Mouse (Mus musculus): ENCODE data around the gene Slc16a11. TPM values are rescaled to one million over a fixed set of nuclear protein-coding genes. Genes with fewer than 3 reads are reported as not detected.
A peak's percentile ranks its signal among the peaks of the same experiment; 100 is the strongest.

Gene Slc16a11
- polyA plus RNA-seq, 1 experiment from 2014 or later: 2.9 TPM

GRCm38 (mm10) chr11:70208778-70209388 lies 3.7 kb upstream of the Slc16a11 start:
- Histone ChIP-seq H3K4me2 (replicated peaks) (no peak overlapping the region), H3K9me3 (no peaks in the 10 kb centered on the region), H3K4me3 (replicated peaks) (no peak overlapping the region), H3K9ac (no peak overlapping the region), H3K4me1 (replicated peaks) (peaks cover 4% of the 10 kb centered on the region), H3K27me3 (replicated peaks) (peaks cover 7% of the 10 kb centered on the region), H3K27ac (no peak overlapping the region), H3K36me3 (no peaks in the 10 kb centered on the region)
- 71% methylated on average over 5 of the region's 5 CpGs for WGBS
- ATAC-seq: no peak

- Histone ChIP-seq H3K9me3 (no peaks in the 10 kb centered on the region), H3K27ac (no peak overlapping the region), H3K4me1 (replicated peaks) (peaks cover 20% of the 10 kb centered on the region), H3K4me3 (replicated peaks) (no peak overlapping the region), H3K27me3 (replicated peaks) (peaks cover 25% of the 10 kb centered on the region), H3K4me2 (replicated peaks) (no peak overlapping the region), H3K36me3 (no peaks in the 10 kb centered on the region), H3K9ac (no peak overlapping the region)
- no peak for ATAC-seq
- WGBS: 78% methylated on average over 2 of the region's 2 CpGs
These were observed 1.9 kb upstream of the Slc16a11 start for GRCm38 (mm10) chr11:70210681-70211080.

GRCm38 (mm10) chr11:70211972-70212371 lies 580 bp upstream of the Slc16a11 start:
- ATAC-seq: no peak
- peaks cover 21% of the 10 kb centered on the region for H3K4me1 ChIP-seq (replicated peaks)
- H3K9ac ChIP-seq: no peak overlapping the region
- H3K4me3 ChIP-seq (replicated peaks): no peak overlapping the region
- H3K36me3 ChIP-seq: no peaks in the 10 kb centered on the region
- H3K9me3 ChIP-seq: no peaks in the 10 kb centered on the region
- 84% methylated on average over 6 of the region's 6 CpGs for WGBS
- H3K4me2 ChIP-seq (replicated peaks): no peak overlapping the region
- peaks cover 29% of the 10 kb centered on the region for H3K27me3 ChIP-seq (replicated peaks)
- H3K27ac ChIP-seq: no peak overlapping the region

GRCm38 (mm10) chr11:70212896-70213295 lies 344 bp downstream of the Slc16a11 start:
- Histone ChIP-seq H3K9me3 (no peaks in the 10 kb centered on the region), H3K4me3 (replicated peaks) (no peak overlapping the region), H3K9ac (no peak overlapping the region), H3K27me3 (replicated peaks) (peaks cover 29% of the 10 kb centered on the region), H3K4me2 (replicated peaks) (peak overlapping the region; percentile 80), H3K27ac (no peak overlapping the region), H3K36me3 (no peaks in the 10 kb centered on the region), H3K4me1 (replicated peaks) (peaks cover 21% of the 10 kb centered on the region)
- ATAC-seq: peak; percentile 52
- 8% methylated on average over 9 of the region's 9 CpGs for WGBS

GRCm38 (mm10) chr11:70213736-70214135 lies 1.2 kb downstream of the Slc16a11 start:
- no peak overlapping the region for H3K27ac ChIP-seq
- peak; percentile 27; the same call in 1 of the 2 replicates for ATAC-seq

GRCm38 (mm10) chr11:70214191-70214855 lies 1.8 kb downstream of the Slc16a11 start:
- Histone ChIP-seq H3K4me2 (replicated peaks) (peak overlapping the region; percentile 80), H3K4me3 (replicated peaks) (peak overlapping the region; percentile 34), H3K9me3 (no peaks in the 10 kb centered on the region), H3K27ac (no peak overlapping the region), H3K36me3 (no peaks in the 10 kb centered on the region), H3K4me1 (replicated peaks) (peaks cover 31% of the 10 kb centered on the region), H3K27me3 (replicated peaks) (peaks cover 29% of the 10 kb centered on the region), H3K9ac (peak overlapping the region; percentile 55)
- 3% methylated on average over 46 of the region's 46 CpGs for WGBS
- ATAC-seq: peak; percentile 48

More at GRCm38 (mm10) chr11:70213736-70214135, 1.2 kb downstream of the Slc16a11 start:
- H3K4me1 ChIP-seq (replicated peaks): peaks cover 27% of the 10 kb centered on the region
- H3K9ac ChIP-seq: peak overlapping the region; percentile 55
- 7% methylated on average over 26 of the region's 26 CpGs for WGBS
- peak overlapping the region; percentile 80 for H3K4me2 ChIP-seq (replicated peaks)
- H3K27me3 ChIP-seq (replicated peaks): peaks cover 29% of the 10 kb centered on the region
- peak overlapping the region; percentile 34 for H3K4me3 ChIP-seq (replicated peaks)
- no peaks in the 10 kb centered on the region for H3K36me3 ChIP-seq
- H3K9me3 ChIP-seq: no peaks in the 10 kb centered on the region

GRCm38 (mm10) chr11:70214856-70215209 lies 2.3 kb downstream of the Slc16a11 start:
- H3K27me3 ChIP-seq (replicated peaks): peaks cover 29% of the 10 kb centered on the region
- H3K36me3 ChIP-seq: no peaks in the 10 kb centered on the region
- H3K9ac ChIP-seq: no peak overlapping the region
- peak overlapping the region; percentile 80 for H3K4me2 ChIP-seq (replicated peaks)
- H3K9me3 ChIP-seq: no peaks in the 10 kb centered on the region
- WGBS: 15% methylated on average over 18 of the region's 18 CpGs
- H3K4me3 ChIP-seq (replicated peaks): peak overlapping the region; percentile 34
- ATAC-seq: no peak
- H3K4me1 ChIP-seq (replicated peaks): peaks cover 31% of the 10 kb centered on the region
- no peak overlapping the region for H3K27ac ChIP-seq

GRCm38 (mm10) chr11:70215301-70215700 lies 2.7 kb downstream of the Slc16a11 start:
- no peaks in the 10 kb centered on the region for H3K9me3 ChIP-seq
- H3K27me3 ChIP-seq (replicated peaks): peaks cover 29% of the 10 kb centered on the region
- H3K4me2 ChIP-seq (replicated peaks): no peak overlapping the region
- H3K4me1 ChIP-seq (replicated peaks): peaks cover 35% of the 10 kb centered on the region
- H3K4me3 ChIP-seq (replicated peaks): no peak overlapping the region
- H3K36me3 ChIP-seq: no peaks in the 10 kb centered on the region
- ATAC-seq: no peak
- WGBS: 28% methylated on average over 22 of the region's 22 CpGs
- no peak overlapping the region for H3K27ac ChIP-seq
- no peak overlapping the region for H3K9ac ChIP-seq

GRCm38 (mm10) chr11:70216103-70216502 lies 3.6 kb downstream of the Slc16a11 start:
- Histone ChIP-seq H3K27me3 (replicated peaks) (peaks cover 29% of the 10 kb centered on the region), H3K9ac (no peak overlapping the region), H3K27ac (no peak overlapping the region), H3K4me1 (replicated peaks) (peaks cover 39% of the 10 kb centered on the region), H3K4me2 (replicated peaks) (no peak overlapping the region), H3K9me3 (no peaks in the 10 kb centered on the region), H3K4me3 (replicated peaks) (no peak overlapping the region), H3K36me3 (no peaks in the 10 kb centered on the region)
- ATAC-seq: no peak
- WGBS: 68% methylated on average over 3 of the region's 3 CpGs

- Histone ChIP-seq H3K4me1 (replicated peaks) (peaks cover 39% of the 10 kb centered on the region), H3K4me2 (replicated peaks) (peak overlapping the region; percentile 95; the same call in 1 of the 2 replicates), H3K4me3 (replicated peaks) (no peak overlapping the region), H3K9me3 (no peaks in the 10 kb centered on the region), H3K27me3 (replicated peaks) (peaks cover 29% of the 10 kb centered on the region), H3K36me3 (no peaks in the 10 kb centered on the region), H3K9ac (no peak overlapping the region), H3K27ac (no peak overlapping the region)
- no peak for ATAC-seq
- WGBS: 73% methylated on average over 4 of the region's 4 CpGs
These were observed 5.5 kb downstream of the Slc16a11 start for GRCm38 (mm10) chr11:70218039-70218438.

- 85% methylated on average over 15 of the region's 15 CpGs for WGBS
- Histone ChIP-seq H3K27me3 (replicated peaks) (peaks cover 22% of the 10 kb centered on the region), H3K4me1 (replicated peaks) (peaks cover 34% of the 10 kb centered on the region), H3K4me3 (replicated peaks) (no peak overlapping the region), H3K36me3 (no peaks in the 10 kb centered on the region), H3K9ac (peak overlapping the region; percentile 8), H3K27ac (no peak overlapping the region; the same call in 1 of the 2 replicates), H3K9me3 (no peaks in the 10 kb centered on the region), H3K4me2 (replicated peaks) (peak overlapping the region; percentile 95; the same call in 1 of the 2 replicates)
- no peak for ATAC-seq
These were observed 6.4 kb downstream of the Slc16a11 start for GRCm38 (mm10) chr11:70218741-70219470.

- H3K4me2 ChIP-seq (replicated peaks): peak overlapping the region; percentile 95
- H3K27me3 ChIP-seq (replicated peaks): peaks cover 12% of the 10 kb centered on the region
- peak overlapping the region; percentile 86; the same call in 1 of the 2 replicates for H3K27ac ChIP-seq
- H3K36me3 ChIP-seq: no peaks in the 10 kb centered on the region
- peak overlapping the region; percentile 56 for H3K4me3 ChIP-seq (replicated peaks)
- ATAC-seq: no peak
- H3K9ac ChIP-seq: peak overlapping the region; percentile 67
- H3K4me1 ChIP-seq (replicated peaks): peaks cover 25% of the 10 kb centered on the region
- H3K9me3 ChIP-seq: no peaks in the 10 kb centered on the region
- 58% methylated on average over 7 of the region's 7 CpGs for WGBS
These were observed 7.3 kb downstream of the Slc16a11 start for GRCm38 (mm10) chr11:70219873-70220272.
